Mouse (Mus musculus) G1E (cell line): ENCODE results near the gene Tmtc2.

Source experiments
- CTCF ChIP-seq: IDR thresholded peaks from 2 replicates; pipeline ENCODE4 v1.5.1; 2012; ENCODE audit warnings: low read depth, low read length, inconsistent platforms, mixed read lengths
- GATA1 ChIP-seq: IDR thresholded peaks from 2 replicates; pipeline ENCODE4 v1.6.1; 2012; ENCODE audit warnings: borderline replicate concordance, low read length, inconsistent platforms, mixed read lengths

DNA sequence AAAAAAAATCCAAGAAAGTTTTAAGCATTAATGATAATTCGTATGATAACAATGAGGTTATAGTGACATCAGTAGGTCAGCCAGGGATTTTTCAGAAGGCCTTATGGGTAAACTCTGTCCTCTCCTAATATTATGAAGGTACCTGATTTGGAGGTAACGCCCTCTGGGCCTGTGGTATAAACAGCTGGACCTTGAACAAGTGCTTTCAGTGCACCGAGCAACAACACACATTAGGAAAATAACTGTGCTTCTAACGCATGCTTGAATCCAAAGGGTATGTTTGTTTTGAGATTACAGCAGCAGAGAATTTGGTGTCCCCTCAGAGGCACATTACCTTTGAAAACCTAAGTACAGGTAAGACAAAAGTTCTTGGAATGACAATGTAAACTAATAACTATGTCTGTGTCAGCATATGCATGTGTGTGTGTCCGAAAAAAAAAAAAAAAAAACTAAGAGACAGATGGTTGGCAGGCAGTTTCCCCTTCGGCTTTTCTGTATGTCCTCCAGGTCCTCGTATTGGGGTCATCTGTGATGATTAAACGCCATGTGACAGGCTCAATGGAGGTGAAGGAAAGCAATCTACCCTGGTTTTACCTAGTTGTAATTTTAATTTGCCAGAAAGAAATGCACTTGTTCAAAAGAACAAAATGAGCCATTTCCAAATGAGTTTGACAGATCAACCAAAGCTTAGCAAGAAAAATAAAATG lies 6.3 kb downstream of the Tmtc2 start:
- no peak for TF ChIP-seq GATA1
- TF ChIP-seq CTCF: no peak
